8 mouse cellular contexts compared by ENCODE assay signal in genomic region chr2:181220361-181220760, GRCm38 (mm10). TPM values are rescaled to one million over a fixed set of nuclear protein-coding genes. Genes with fewer than 3 reads are reported as not detected.
DNase-seq lines count a peak whose midpoint lies in the region; ATAC-seq and TF ChIP-seq lines count a peak whose summit lies in the region.

No protein-coding gene starts in this region.

- WGBS in stomach, embryonic 15.5 days = 35% methylated on average over 2 of the region's 2 CpGs

- H3K4me2 ChIP-seq in stomach, embryonic 15.5 days = peak overlapping the region; percentile 71

- intact Hi-C loops in left cerebral cortex, adult 2 months (cut with DNase I) = no loop called here

- peak overlapping the region; percentile 91 for H3K4me3 ChIP-seq in testis, adult 2 months (ENCODE audit: control insufficient read depth, low read depth, low read length)
- H3K4me3 ChIP-seq in stomach, embryonic 15.5 days (replicated peaks) = peak overlapping the region; percentile 36
- no peak overlapping the region for H3K4me3 ChIP-seq in left cerebral cortex, adult 2 months

- peak; percentile 21 for DNase-seq in cerebellum, adult 11 months
- DNase-seq in cerebellum, postnatal 4 days (ENCODE audit: low spot score in 2 of 2) = no peak
- no peak for DNase-seq in testis, postnatal 10 days (ENCODE audit: low spot score)
- peak; percentile 17 to 61 for DNase-seq in kidney, postnatal 36 days
- DNase-seq in right cerebral cortex, postnatal 25 days = no peak
- DNase-seq in left cerebral cortex, adult 2 months (ENCODE audit: extremely low spot score in 1 of 2, low spot score in 2 of 2) = no peak

- ATAC-seq in stomach, embryonic 15.5 days (ENCODE audit: insufficient read depth, low FRiP score, low read depth) = no peak

- no peaks in the 10 kb centered on the region for H3K27me3 ChIP-seq in testis, adult 2 months (ENCODE audit: control insufficient read depth, insufficient read depth, low read length)
- no peaks in the 10 kb centered on the region for H3K27me3 ChIP-seq in stomach, embryonic 15.5 days (replicated peaks)

- H3K4me1 ChIP-seq in testis, adult 2 months (ENCODE audit: control insufficient read depth, insufficient read depth, low read length) = peaks cover 5% of the 10 kb centered on the region
- H3K4me1 ChIP-seq in stomach, embryonic 15.5 days = peaks cover 14% of the 10 kb centered on the region

- TF ChIP-seq POLR2A in testis, adult 2 months (IDR thresholded peaks at IDR 0.05; ENCODE audit: control insufficient read depth, low read depth, low read length) = no peak

- H3K9me3 ChIP-seq in stomach, embryonic 15.5 days = no peaks in the 10 kb centered on the region

- no peaks in the 10 kb centered on the region; the same call in 1 of the 2 replicates for H3K36me3 ChIP-seq in testis, adult 2 months (ENCODE audit: control insufficient read depth, insufficient read depth, low read length)
- H3K36me3 ChIP-seq in stomach, embryonic 15.5 days = no peaks in the 10 kb centered on the region

- TF ChIP-seq CTCF in testis, adult 2 months (IDR thresholded peaks at IDR 0.05; ENCODE audit: control insufficient read depth, insufficient read depth, insufficient replicate concordance, low read depth, low read length) = no peak
- TF ChIP-seq CTCF in left cerebral cortex, adult 2 months (IDR thresholded peaks at IDR 0.05) = no peak

- no peak overlapping the region for H3K9ac ChIP-seq in stomach, embryonic 15.5 days

- peak overlapping the region; percentile 65 for H3K27ac ChIP-seq in testis, adult 2 months (ENCODE audit: control insufficient read depth, insufficient read depth, low read depth, low read length)
- peak overlapping the region; percentile 21 for H3K27ac ChIP-seq in stomach, embryonic 15.5 days
- no peak overlapping the region; the same call in 1 of the 2 replicates for H3K27ac ChIP-seq in left cerebral cortex, adult 2 months

RNA-seq across cellular contexts. Expression of gene Fndc11, which starts 0.5 kb away (rescaled TPM):
- 440 and 469 TPM in 2 replicates for polyA plus RNA-seq in testis, adult 2 months (2012; rRNA removed)
- 0.09 and 0.26 TPM in 2 replicates for polyA plus RNA-seq in stomach, embryonic 15.5 days (2015; fragmentation: Nextera tagmentation; extraction: Ambion mirVana)
- not detected for total RNA-seq in left cerebral cortex, adult 2 months (2021)

RNA-seq across cellular contexts. Expression of gene Srms, which starts 7.4 kb away (rescaled TPM):
- 1.4 and 1.6 TPM in 2 replicates for polyA plus RNA-seq in testis, adult 2 months (2012; rRNA removed)
- 0.06 and 0.18 TPM in 2 replicates for polyA plus RNA-seq in stomach, embryonic 15.5 days (2015; fragmentation: Nextera tagmentation; extraction: Ambion mirVana)
- total RNA-seq in left cerebral cortex, adult 2 months (2021) = under 1 TPM; 0.25 to 0.26 TPM

RNA-seq across cellular contexts. Expression of gene Ptk6, which starts 17.8 kb away (rescaled TPM):
- 0.12 and 0.20 TPM in 2 replicates for polyA plus RNA-seq in testis, adult 2 months (2012; rRNA removed)
- polyA plus RNA-seq in stomach, embryonic 15.5 days (2015; fragmentation: Nextera tagmentation; extraction: Ambion mirVana) = 0.12 TPM in 1 of 2 replicates, not detected in the other
- total RNA-seq in left cerebral cortex, adult 2 months (2021) = under 1 TPM in 1 of 2 experiments, not detected in 1; 0.11 TPM

RNA-seq across cellular contexts. Expression of gene Helz2, which starts 21.5 kb away (rescaled TPM):
- 1.4 and 1.7 TPM in 2 replicates for polyA plus RNA-seq in testis, adult 2 months (2012; rRNA removed)
- polyA plus RNA-seq in stomach, embryonic 15.5 days (2015; fragmentation: Nextera tagmentation; extraction: Ambion mirVana) = 2.1 and 2.3 TPM in 2 replicates
- 1 to 10 TPM; 2.3 to 4.3 TPM for total RNA-seq in left cerebral cortex, adult 2 months (2021)

RNA-seq across cellular contexts. Expression of gene Ppdpf, which starts 33.3 kb away (rescaled TPM):
- polyA plus RNA-seq in testis, adult 2 months (2012; rRNA removed) = 8.2 and 9.5 TPM in 2 replicates
- polyA plus RNA-seq in stomach, embryonic 15.5 days (2015; fragmentation: Nextera tagmentation; extraction: Ambion mirVana) = 249 and 269 TPM in 2 replicates
- 10 to 100 TPM; 72.8 to 77.8 TPM for total RNA-seq in left cerebral cortex, adult 2 months (2021)

Comparison
In these comparisons a context has a peak if more than half of its experiments do, and no peak if none do; other contexts are left out.
1. DNase-seq: peak in cerebellum, adult 11 months (single experiment) and kidney, postnatal 36 days (2 of 2); none in cerebellum, postnatal 4 days (0 of 2), testis, postnatal 10 days (single experiment), right cerebral cortex, postnatal 25 days (single experiment) and left cerebral cortex, adult 2 months (0 of 2).
2. RNA of gene Fndc11, which starts 0.5 kb away (polyA plus RNA-seq): 440 to 469 TPM in testis, adult 2 months; 0.09 to 0.26 TPM in stomach, embryonic 15.5 days; every median in the first group is over 100 times any median in the second.